ENCODE assay signal across 8 mouse cellular contexts in genomic region chr6:52174968-52175751, GRCm38 (mm10). TPM values are rescaled to one million over a fixed set of nuclear protein-coding genes. Genes with fewer than 3 reads are reported as not detected.
DNase-seq lines count a peak whose midpoint lies in the region; ATAC-seq lines count a peak whose summit lies in the region.

No protein-coding gene starts in this region.

- no peaks in the 10 kb centered on the region for H3K9me3 ChIP-seq in lung, embryonic 16.5 days (ENCODE audit: control insufficient read depth, low read length)

- H3K4me1 ChIP-seq in lung, embryonic 16.5 days (replicated peaks; ENCODE audit: control insufficient read depth, insufficient read depth, low read length), result peaks cover 18% of the 10 kb centered on the region

- peak overlapping the region; percentile 75 for H3K9ac ChIP-seq in lung, embryonic 16.5 days (ENCODE audit: low read length)

- peak overlapping the region; percentile 57 for H3K4me2 ChIP-seq in lung, embryonic 16.5 days (ENCODE audit: low read depth, low read length)

- peak overlapping the region; percentile 65 for H3K4me3 ChIP-seq in lung, embryonic 16.5 days (ENCODE audit: low read length)

- peaks cover 38% of the 10 kb centered on the region for H3K27me3 ChIP-seq in lung, embryonic 16.5 days (ENCODE audit: control insufficient read depth, insufficient read depth, low read depth, low read length)

- H3K36me3 ChIP-seq in lung, embryonic 16.5 days (ENCODE audit: control insufficient read depth, insufficient read depth, low read length), result no peaks in the 10 kb centered on the region

- peak; percentile 39 for ATAC-seq in lung, embryonic 16.5 days (ENCODE audit: low read depth)
- ATAC-seq in megakaryocyte, adult 5-6 weeks (ENCODE audit: poor library complexity, severe bottlenecking), result no peak
- ATAC-seq in inflammation-experienced regulatory T-cells, adult 6 months, result no peak

- peak; percentile 52 to 83 for DNase-seq in adrenal gland, adult (ENCODE audit: inconsistent age in 2 of 2, low spot score in 1 of 2)
- DNase-seq in adrenal gland, adult 18-20 months (ENCODE audit: low spot score in 2 of 2), result no peak
- peak; percentile 91 for DNase-seq in embryo, embryonic 10 days (ENCODE audit: low spot score)
- peak; percentile 61 for DNase-seq in kidney, adult 18-20 months
- DNase-seq in layer of hippocampus, adult 18-20 months (ENCODE audit: low spot score in 2 of 2), result no peak

- 1% methylated on average over 41 of the region's 41 CpGs for WGBS in lung, embryonic 16.5 days

- H3K27ac ChIP-seq in lung, embryonic 16.5 days (ENCODE audit: low read length), result peak overlapping the region; percentile 97

RNA-seq across cellular contexts. Expression of gene 5730596B20Rik, which starts 2.1 kb away (rescaled TPM):
- total RNA-seq in adrenal gland, adult 18-20 months (2021), result under 1 TPM; 0.13 to 0.33 TPM
- polyA plus RNA-seq in lung, embryonic 16.5 days (2015; fragmentation: Nextera tagmentation; extraction: Ambion mirVana), result 2.4 and 2.5 TPM in 2 replicates
- not detected in 2 replicates for total RNA-seq in megakaryocyte, adult 5-6 weeks (2015)
- not detected in 2 replicates for total RNA-seq in megakaryocyte, adult 5-6 weeks (2017)
- not detected for polyA plus RNA-seq in inflammation-experienced regulatory T-cells, adult 6 months (2017; shearing (Covaris generic))
- total RNA-seq in layer of hippocampus, adult 18-20 months (2021), result not detected

RNA-seq across cellular contexts. Expression of gene Hoxa2, which starts 10.5 kb away (rescaled TPM):
- 1 to 10 TPM in 1 of 2 experiments, under 1 TPM in 1; 0.96 to 1.3 TPM for total RNA-seq in adrenal gland, adult 18-20 months (2021)
- polyA plus RNA-seq in lung, embryonic 16.5 days (2015; fragmentation: Nextera tagmentation; extraction: Ambion mirVana), result 9.5 and 10.2 TPM in 2 replicates
- total RNA-seq in megakaryocyte, adult 5-6 weeks (2015), result not detected in 2 replicates
- not detected in 2 replicates for total RNA-seq in megakaryocyte, adult 5-6 weeks (2017)
- not detected for polyA plus RNA-seq in inflammation-experienced regulatory T-cells, adult 6 months (2017; shearing (Covaris generic))
- total RNA-seq in layer of hippocampus, adult 18-20 months (2021), result not detected

RNA-seq across cellular contexts. Expression of gene Hoxa4, which starts 16.4 kb away (rescaled TPM):
- 1 to 10 TPM; 1.8 to 3.1 TPM for total RNA-seq in adrenal gland, adult 18-20 months (2021)
- 2.4 and 2.7 TPM in 2 replicates for polyA plus RNA-seq in lung, embryonic 16.5 days (2015; fragmentation: Nextera tagmentation; extraction: Ambion mirVana)
- total RNA-seq in megakaryocyte, adult 5-6 weeks (2015), result 0.27 TPM in 1 of 2 replicates, not detected in the other
- 0.28 TPM in 1 of 2 replicates, not detected in the other for total RNA-seq in megakaryocyte, adult 5-6 weeks (2017)
- not detected for polyA plus RNA-seq in inflammation-experienced regulatory T-cells, adult 6 months (2017; shearing (Covaris generic))
- total RNA-seq in layer of hippocampus, adult 18-20 months (2021), result not detected

RNA-seq across cellular contexts. Expression of gene Hoxa1, which starts 17.0 kb away (rescaled TPM):
- total RNA-seq in adrenal gland, adult 18-20 months (2021), result under 1 TPM; 0.29 to 0.43 TPM
- polyA plus RNA-seq in lung, embryonic 16.5 days (2015; fragmentation: Nextera tagmentation; extraction: Ambion mirVana), result 1.4 and 1.6 TPM in 2 replicates
- 0.11 TPM in 1 of 2 replicates, not detected in the other for total RNA-seq in megakaryocyte, adult 5-6 weeks (2015)
- 0.37 TPM in 1 of 2 replicates, not detected in the other for total RNA-seq in megakaryocyte, adult 5-6 weeks (2017)
- polyA plus RNA-seq in inflammation-experienced regulatory T-cells, adult 6 months (2017; shearing (Covaris generic)), result not detected
- not detected for total RNA-seq in layer of hippocampus, adult 18-20 months (2021)

RNA-seq across cellular contexts. Expression of gene Hoxa5, which starts 29.2 kb away (rescaled TPM):
- 10 to 100 TPM; 13.3 to 20.2 TPM for total RNA-seq in adrenal gland, adult 18-20 months (2021)
- 32.3 and 36.3 TPM in 2 replicates for polyA plus RNA-seq in lung, embryonic 16.5 days (2015; fragmentation: Nextera tagmentation; extraction: Ambion mirVana)
- total RNA-seq in megakaryocyte, adult 5-6 weeks (2015), result 0.09 and 0.13 TPM in 2 replicates
- 0.18 TPM in 1 of 2 replicates, not detected in the other for total RNA-seq in megakaryocyte, adult 5-6 weeks (2017)
- not detected for polyA plus RNA-seq in inflammation-experienced regulatory T-cells, adult 6 months (2017; shearing (Covaris generic))
- total RNA-seq in layer of hippocampus, adult 18-20 months (2021), result not detected

Comparison
In these comparisons a context has a peak if more than half of its experiments do, and no peak if none do; other contexts are left out.
1. DNase-seq: peak in adrenal gland, adult (2 of 2), embryo, embryonic 10 days (single experiment) and kidney, adult 18-20 months (single experiment); none in adrenal gland, adult 18-20 months (0 of 2) and layer of hippocampus, adult 18-20 months (0 of 2).